10 mouse cellular contexts compared by ENCODE assay signal in the genomic region with DNA sequence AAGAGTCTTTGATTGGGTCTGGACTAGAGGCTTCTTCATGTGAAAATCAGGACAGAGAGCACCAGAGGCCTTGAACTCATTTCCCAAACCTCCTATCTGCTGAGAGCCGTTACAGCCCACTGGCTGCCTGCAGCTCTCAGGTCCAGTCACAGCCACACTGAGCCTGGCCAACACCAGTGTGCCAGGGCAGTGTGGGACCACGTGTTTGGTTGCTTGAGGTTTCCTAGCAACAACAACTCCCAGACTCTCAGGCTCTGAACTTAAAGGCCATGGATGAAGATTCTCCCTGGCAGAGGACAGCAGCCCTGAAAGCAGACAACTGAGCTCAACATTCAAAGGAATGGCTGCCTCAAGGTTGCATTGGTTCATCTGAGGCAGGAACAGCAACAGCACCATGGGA. TPM values are rescaled to one million over a fixed set of nuclear protein-coding genes. Genes with fewer than 3 reads are reported as not detected.
"Had no signal": no experiment of that assay in that cellular context is flagged by ENCODE, and none has a peak within 500 bp of the region (broad histone marks: within the 10 kb centered on the region; RNA-seq: fewer than 3 reads in every experiment).

No protein-coding gene starts in this region.

- H3K27ac ChIP-seq: limb, embryonic 12.5 days; liver, embryonic 13.5 days; lung, embryonic 15.5 days; midbrain, embryonic 12.5 days had no signal

- DNase-seq: kidney, postnatal 25 days; liver; liver, embryonic 13.5 days; liver, postnatal 0 days; lung, postnatal 14 days; right cerebral cortex, postnatal 14 days had no signal

- H3K4me3 ChIP-seq: limb, embryonic 12.5 days; liver, embryonic 13.5 days; lung, embryonic 15.5 days; midbrain, embryonic 12.5 days had no signal

RNA-seq across cellular contexts. Expression of a gene that starts 55.7 kb away (rescaled TPM):
- total RNA-seq: megakaryocyte-erythroid progenitor cell, adult 5-6 weeks had no signal
- polyA plus RNA-seq: limb, embryonic 12.5 days had no signal
